Mouse (Mus musculus) cortical plate, adult 2 months (tissue): ENCODE data around the gene Gnl2. TPM values are rescaled to one million over a fixed set of nuclear protein-coding genes. Genes with fewer than 3 reads are reported as not detected.
A peak's percentile ranks its signal among the peaks of the same experiment; 100 is the strongest.

ENCODE experiments used
- H3K27ac ChIP-seq: fragments of 200-500 bp; 2 replicates; pipeline ENCODE4 v1.5.1; 2012; ENCODE audit warnings: low read length, control low read depth, inconsistent platforms; ENCODE audit not compliant: insufficient read depth
- H3K4me1 ChIP-seq: fragments of 200-500 bp; 2 replicates; pipeline ENCODE4 v1.6.1; 2011; ENCODE audit warnings: low read length; ENCODE audit not compliant: control insufficient read depth, insufficient read depth
- H3K4me3 ChIP-seq: fragments of 200-500 bp; 2 replicates; pipeline ENCODE4 v1.5.1; 2011; ENCODE audit warnings: mild to moderate bottlenecking, low read length, control low read depth; ENCODE audit not compliant: insufficient read depth
- CTCF ChIP-seq: fragments of 200-500 bp; IDR thresholded peaks from 2 replicates; pipeline ENCODE4 v1.5.1; 2011; ENCODE audit warnings: mild to moderate bottlenecking, control low read depth, low read length; ENCODE audit not compliant: insufficient read depth; ENCODE audit errors: extremely low read depth
- POLR2A ChIP-seq: fragments of 200-500 bp; IDR thresholded peaks from 2 replicates; pipeline ENCODE4 v1.6.1; 2011; ENCODE audit warnings: mild to moderate bottlenecking, low read length, control low read depth; ENCODE audit not compliant: insufficient read depth; ENCODE audit errors: extremely low read depth
- polyA plus RNA-seq: library from polyadenylated mRNA; depleted of rRNA; stranded (reverse); fragments of >200 nt; gene quantifications from 2 replicates; pipeline ENCODE4 v1.2.3, GENCODE M21; 2012

Gnl2 gene
- polyA plus RNA-seq, 1 experiment, result 115 TPM

DNA sequence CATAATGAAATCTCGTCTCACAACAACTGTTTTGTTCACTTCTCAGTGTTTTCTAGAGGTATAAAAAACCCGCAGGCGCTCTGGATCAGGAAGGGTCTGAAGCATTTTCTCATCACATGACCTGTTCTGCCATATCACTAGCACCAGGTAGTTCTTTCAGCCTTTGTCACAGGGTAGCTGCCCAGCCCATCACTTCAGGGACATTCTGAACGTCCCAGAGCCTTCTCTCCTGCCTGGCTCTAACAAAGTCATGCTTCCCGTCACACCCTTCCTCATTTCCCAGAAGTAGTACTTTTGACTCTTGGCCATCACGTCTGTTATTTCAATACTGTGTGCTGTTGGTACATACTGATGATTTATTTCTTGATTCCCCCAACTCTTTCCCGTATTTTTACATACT lies 28.1 kb downstream of the Gnl2 start:
- H3K4me1 ChIP-seq, result no peaks in the 10 kb centered on the region
- H3K4me3 ChIP-seq, result no peak overlapping the region
- no peak overlapping the region for H3K27ac ChIP-seq
- TF ChIP-seq CTCF, result no peak
- TF ChIP-seq POLR2A, result no peak

DNA sequence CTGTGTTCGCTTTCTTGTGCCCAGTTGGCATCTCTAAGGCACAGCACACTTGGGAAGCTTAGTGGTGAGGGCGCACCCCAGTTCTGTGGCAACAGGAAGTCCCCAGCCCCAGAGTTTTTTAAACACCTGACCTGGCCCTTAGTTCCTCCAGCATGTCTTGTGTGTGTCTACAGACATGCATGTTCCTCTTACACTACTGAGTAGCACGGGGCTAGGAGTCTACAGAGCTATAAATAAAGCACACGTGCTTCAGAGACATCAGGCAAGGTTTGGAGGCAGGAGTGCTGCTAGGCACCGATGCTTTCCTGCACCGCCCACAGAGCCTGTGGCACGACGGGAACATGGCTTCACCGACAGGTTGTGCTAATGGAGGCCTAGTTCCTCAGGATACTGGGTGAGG lies 39.0 kb downstream of the Gnl2 start:
- Histone ChIP-seq H3K4me3 (no peak overlapping the region), H3K4me1 (no peaks in the 10 kb centered on the region), H3K27ac (no peak overlapping the region)
- TF ChIP-seq CTCF (no peak), POLR2A (no peak)

DNA sequence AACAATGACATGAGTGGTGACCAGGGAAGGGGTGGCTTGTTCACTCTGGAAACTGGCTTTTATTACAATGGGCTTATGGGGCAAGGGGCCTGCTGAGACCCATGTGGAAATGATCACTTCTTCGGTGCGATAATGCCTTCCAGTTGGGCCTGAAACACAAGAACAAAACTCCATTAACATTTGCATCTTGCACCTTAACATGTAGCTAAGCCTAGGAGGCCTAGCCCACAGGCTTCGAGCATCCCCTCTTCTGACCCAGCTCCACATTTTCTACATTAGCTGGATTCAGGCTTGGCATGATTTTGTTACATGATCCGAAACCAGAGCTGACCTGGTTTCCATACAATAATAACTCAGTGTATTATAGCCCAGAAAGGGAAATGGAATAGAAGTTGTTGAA lies 40.1 kb downstream of the Gnl2 start:
- H3K4me3 ChIP-seq, result no peak overlapping the region
- H3K4me1 ChIP-seq, result no peaks in the 10 kb centered on the region
- no peak overlapping the region for H3K27ac ChIP-seq
- TF ChIP-seq POLR2A (no peak), CTCF (no peak)

DNA sequence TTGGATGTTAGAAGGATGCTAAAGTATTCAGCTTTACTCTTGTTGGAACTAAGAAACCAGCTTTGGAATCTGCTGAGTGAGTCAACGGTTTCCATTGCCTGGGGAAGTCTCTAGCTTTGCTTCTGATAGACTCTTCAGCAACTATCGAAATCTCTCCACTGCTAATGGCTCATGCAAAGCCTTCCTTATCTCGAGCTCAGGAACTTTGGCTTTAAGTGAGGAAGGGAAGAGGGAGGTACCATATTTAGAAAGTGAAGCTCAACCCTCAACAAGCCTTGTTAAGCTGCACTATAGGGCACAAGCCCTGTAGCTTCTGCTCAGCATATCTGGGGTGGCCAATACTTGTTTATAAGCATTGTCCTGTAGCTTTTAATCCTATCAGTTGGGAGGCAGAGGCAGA lies 40.9 kb downstream of the Gnl2 start:
- Histone ChIP-seq H3K4me1 (no peaks in the 10 kb centered on the region), H3K4me3 (no peak overlapping the region), H3K27ac (no peak overlapping the region)
- no peak for TF ChIP-seq POLR2A
- TF ChIP-seq CTCF, result no peak

DNA sequence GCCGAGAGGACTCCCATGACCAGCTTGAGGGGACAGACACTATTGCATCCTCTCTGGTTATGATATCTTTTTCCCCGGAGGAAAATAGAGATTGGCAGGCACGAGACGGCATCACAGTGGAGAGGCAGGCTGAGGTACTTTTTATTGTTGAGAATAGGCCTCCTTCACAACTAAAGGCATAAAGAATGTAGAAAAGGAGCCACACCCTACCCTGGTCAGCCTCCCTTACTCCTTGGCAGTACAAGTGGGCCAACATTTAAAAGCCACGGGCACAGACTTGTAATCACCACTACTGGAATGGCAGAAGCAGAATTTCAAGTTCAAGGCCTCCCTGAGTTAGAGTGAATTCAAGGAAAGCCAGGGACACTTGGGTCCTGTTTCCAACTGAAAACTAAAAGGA lies 41.6 kb downstream of the Gnl2 start:
- Histone ChIP-seq H3K4me3 (no peak overlapping the region), H3K4me1 (no peaks in the 10 kb centered on the region), H3K27ac (no peak overlapping the region)
- TF ChIP-seq CTCF (no peak), POLR2A (no peak)

DNA sequence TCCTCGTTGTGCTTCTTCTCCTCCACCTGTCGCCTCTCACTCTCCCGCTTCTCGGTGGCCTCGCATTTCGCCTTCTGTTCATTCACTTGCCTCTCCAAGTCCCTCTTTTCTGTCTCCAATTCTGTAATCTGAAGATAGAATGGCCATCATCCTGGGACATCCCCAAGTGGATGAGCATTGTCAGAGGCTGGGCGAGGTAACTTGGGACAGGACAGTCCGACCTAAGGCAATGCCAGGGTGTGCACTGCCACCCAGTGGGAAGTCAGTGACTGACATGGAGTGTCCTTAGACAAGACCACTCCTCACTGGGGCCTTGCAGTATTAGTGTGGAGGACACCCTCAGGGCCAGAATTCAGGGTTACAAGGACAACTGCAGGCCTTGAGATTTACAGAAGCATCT lies 42.6 kb downstream of the Gnl2 start:
- H3K27ac ChIP-seq, result no peak overlapping the region
- no peak overlapping the region for H3K4me3 ChIP-seq
- TF ChIP-seq POLR2A, result no peak
- TF ChIP-seq CTCF, result peak; percentile 94
- no peaks in the 10 kb centered on the region for H3K4me1 ChIP-seq

DNA sequence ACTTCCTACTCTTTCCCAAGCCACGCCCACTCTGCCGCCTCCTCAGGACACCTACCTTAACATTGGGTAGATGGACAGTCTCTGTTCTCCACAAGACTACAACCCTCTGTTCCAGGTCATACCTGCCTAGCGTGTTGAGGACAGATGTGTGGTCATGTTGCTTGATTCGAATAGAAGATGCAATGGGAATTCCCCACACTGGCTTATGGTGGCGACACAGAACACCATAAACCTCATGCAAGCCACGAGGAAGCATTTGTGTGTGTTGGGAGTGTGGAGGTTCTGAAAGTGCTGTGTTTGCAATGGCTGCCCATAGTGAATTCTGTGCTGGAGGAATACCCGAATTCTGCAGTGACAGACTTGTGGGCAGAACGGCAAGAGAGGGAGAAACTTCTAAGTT lies 47.4 kb downstream of the Gnl2 start:
- Histone ChIP-seq H3K27ac (no peak overlapping the region), H3K4me1 (peaks cover 5% of the 10 kb centered on the region; the same call in 1 of the 2 replicates), H3K4me3 (no peak overlapping the region)
- TF ChIP-seq CTCF (no peak), POLR2A (no peak)

DNA sequence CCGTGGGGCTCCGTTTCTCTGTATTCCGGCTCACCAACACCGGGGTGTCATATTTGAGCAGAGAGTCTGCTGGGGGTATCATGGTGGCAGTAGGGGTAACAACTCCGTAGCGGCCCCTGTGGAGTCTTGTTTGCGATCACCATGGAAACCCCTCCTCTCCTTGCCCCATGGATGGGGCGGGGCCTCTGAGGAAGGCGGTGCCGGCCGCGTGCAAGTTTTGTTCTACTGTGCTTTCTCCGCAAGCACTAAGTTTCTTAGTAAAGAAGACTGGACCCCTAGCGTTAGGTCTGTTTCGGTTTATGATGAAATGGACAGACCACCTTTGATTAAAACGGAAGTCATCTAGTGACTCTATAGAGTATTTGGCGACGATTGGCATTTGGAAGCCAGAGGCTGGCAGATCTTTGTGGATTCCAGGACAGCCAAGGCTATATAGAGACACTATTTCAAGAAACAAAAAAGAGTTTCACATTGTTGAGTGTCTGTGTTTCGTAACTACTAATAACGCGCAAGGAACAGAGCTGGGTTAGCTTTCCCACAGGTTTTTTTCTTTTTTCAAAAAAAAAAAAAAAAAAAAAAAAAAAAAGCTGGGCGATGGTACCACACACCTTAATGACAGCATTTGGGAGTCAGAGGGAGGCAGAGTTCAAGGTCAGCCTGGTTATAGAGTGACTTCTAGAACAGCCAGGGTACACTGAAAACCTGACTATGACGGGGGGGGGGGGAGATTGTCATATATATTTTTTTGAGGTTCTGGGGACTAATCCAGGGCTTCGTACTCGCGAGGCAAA lies 49.3 kb downstream of the Gnl2 start, which contains the start of gene Dnali1:
TSS of gene Dnali1 (minus strand) at position 187 of the 791 bp plus-strand sequence.
- H3K4me1 ChIP-seq, result peaks cover 5% of the 10 kb centered on the region; the same call in 1 of the 2 replicates
- H3K4me3 ChIP-seq, result peak within 1 kb of the TSS; percentile 85
- H3K27ac ChIP-seq, result no peak within 1 kb of the TSS
- TF ChIP-seq CTCF, result no peak
- no peak for TF ChIP-seq POLR2A

DNA sequence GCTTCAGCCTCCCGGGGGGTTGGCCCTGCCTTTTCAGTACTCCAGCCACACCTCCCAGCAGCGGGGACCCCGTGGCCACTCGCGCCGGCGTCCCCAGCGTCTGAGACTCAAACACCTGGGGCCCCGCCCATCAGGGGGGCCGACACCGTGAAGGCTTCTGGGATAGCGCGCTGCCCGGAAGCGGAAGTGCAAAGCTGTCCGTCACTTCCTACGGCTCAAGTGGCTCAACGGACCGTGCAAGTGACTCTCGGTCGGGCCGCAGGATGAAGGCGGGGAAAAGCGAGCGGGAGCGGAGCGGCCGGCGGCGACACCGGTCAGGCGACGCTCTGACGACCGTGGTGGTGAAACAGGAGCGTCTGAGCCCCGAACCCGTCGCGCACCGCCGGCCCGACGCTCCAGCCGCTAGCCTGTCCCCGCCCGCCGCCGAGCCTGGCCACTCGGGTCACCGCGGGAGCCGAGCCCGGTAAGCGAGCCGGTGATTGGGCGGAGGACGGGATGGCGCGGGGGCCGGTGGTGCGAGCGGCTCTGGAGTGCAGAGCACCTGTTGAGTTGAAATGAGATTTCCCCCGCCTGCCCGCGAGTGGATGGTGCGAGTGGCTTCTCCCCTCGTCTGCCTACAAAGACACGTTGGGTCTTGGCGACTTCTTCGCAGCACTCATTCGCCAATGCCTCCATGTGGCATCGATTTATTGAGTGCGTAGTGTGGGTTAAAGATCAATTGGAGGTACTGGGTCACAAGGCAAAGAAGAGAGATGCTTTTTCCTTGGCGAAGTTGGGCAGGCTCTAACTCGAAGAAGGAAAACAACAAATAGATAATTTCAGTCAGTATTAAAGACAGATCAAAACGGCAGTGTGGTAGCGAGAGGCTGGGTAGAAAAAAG lies 50.3 kb downstream of the Gnl2 start, which contains the start of gene Snip1:
TSS of gene Snip1 (plus strand) at position 183 of the 881 bp plus-strand sequence.
- no peak within 1 kb of the TSS for H3K27ac ChIP-seq

More for the DNA sequence above, 50.3 kb downstream of the Gnl2 start, which contains the start of gene Snip1:
- TF ChIP-seq CTCF, result no peak
- peak; percentile 62 for TF ChIP-seq POLR2A
- H3K4me1 ChIP-seq, result peaks cover 5% of the 10 kb centered on the region; the same call in 1 of the 2 replicates
- H3K4me3 ChIP-seq, result peak within 1 kb of the TSS; percentile 85
